Mouse (Mus musculus): ENCODE data around the gene Men1. TPM values are rescaled to one million over a fixed set of nuclear protein-coding genes. Genes with fewer than 3 reads are reported as not detected.
A peak's percentile ranks its signal among the peaks of the same experiment; 100 is the strongest.

Men1 gene
- polyA plus RNA-seq, 1 experiment from 2014 or later, result 24.1 TPM

DNA sequence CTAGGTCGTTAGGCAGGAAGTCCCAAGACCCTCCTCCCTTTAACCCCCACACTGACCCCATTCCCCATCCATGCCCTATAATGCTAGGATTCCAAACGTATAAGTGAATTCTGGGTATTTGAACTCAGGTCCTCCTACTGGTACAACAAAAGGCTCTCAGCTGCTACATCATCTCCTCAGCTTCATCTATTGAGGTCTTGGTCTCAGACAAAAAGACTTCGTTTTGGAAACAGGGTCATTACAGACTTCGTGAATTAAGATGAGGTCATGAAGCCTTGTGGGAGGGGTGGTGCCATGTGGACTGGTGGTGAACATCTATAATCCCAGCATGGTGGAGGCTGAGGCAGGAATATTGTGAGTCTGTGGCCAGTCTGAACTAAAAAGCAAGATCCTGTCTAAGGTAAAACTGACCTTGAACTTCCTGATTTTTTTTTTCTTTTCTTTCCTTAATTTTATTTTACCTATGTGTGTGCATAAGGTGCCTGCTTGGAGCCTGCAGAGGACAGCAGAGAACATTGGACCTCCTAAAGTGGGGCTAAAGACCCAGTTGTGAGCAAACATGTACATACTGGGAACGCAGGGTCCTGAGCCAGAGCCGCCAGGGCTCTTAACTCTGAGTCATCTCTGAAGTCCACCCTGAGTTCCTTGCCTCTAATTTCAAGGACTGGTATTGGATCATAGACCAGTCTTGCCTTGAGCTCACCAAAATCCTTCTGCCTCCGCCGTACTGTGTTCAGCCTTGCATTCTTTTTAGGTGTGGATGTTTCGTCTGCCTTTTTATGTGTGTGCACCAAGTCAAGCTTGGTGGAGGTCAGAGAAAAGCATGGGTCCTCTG, 801 bp upstream of the Men1 start:
- H3K4me1 ChIP-seq (ENCODE audit: control insufficient read depth in 2 of 2, insufficient read depth in 2 of 2, low read length in 2 of 2), result peaks cover 18 to 21% of the 10 kb centered on the region in 2 experiments
- no peaks in the 10 kb centered on the region for H3K9me3 ChIP-seq (ENCODE audit: control insufficient read depth, low read length)
- peaks cover 24% of the 10 kb centered on the region for H3K36me3 ChIP-seq (ENCODE audit: control insufficient read depth, insufficient read depth, low read length)
- H3K4me3 ChIP-seq (ENCODE audit: control insufficient read depth in 1 of 2, insufficient read depth in 1 of 2, low read depth in 1 of 2, low read length in 2 of 2), result peak overlapping the region; percentile 25 to 93
- WGBS, result 69% methylated on average over 9 of the region's 9 CpGs
- peak overlapping the region; percentile 79 to 92 for H3K27ac ChIP-seq (replicated peaks in 1 of 2; ENCODE audit: control insufficient read depth in 1 of 2, insufficient read depth in 1 of 2, low read depth in 2 of 2, low read length in 2 of 2)
- no peaks in the 10 kb centered on the region for H3K27me3 ChIP-seq (ENCODE audit: control insufficient read depth, insufficient read depth, low read length)
- 0 out of 2 replicates have a peak, but pooled peaks have one; percentile 1 for ATAC-seq (ENCODE audit: insufficient number of reproducible peaks, insufficient read depth, low FRiP score, low read depth)
- H3K4me2 ChIP-seq (ENCODE audit: low read length), result peak overlapping the region; percentile 94
- peak overlapping the region; percentile 59; the same call in 1 of the 2 replicates for H3K9ac ChIP-seq (ENCODE audit: low read length)

DNA sequence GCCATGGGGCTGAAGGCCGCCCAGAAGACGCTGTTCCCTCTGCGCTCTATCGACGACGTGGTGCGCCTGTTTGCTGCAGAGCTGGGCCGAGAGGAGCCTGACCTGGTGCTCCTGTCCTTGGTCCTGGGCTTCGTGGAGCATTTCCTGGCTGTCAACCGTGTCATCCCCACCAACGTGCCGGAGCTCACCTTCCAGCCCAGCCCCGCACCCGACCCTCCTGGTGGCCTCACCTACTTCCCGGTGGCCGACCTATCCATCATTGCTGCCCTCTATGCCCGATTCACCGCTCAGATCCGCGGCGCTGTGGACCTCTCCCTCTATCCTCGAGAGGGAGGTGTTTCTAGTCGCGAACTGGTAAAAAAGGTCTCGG, 664 bp downstream of the Men1 start:
- Histone ChIP-seq H3K27me3 (ENCODE audit: control insufficient read depth, insufficient read depth, low read length) (no peaks in the 10 kb centered on the region), H3K4me2 (ENCODE audit: low read length) (peak overlapping the region; percentile 94), H3K9ac (ENCODE audit: low read length) (peak overlapping the region; percentile 92), H3K36me3 (ENCODE audit: control insufficient read depth, insufficient read depth, low read length) (peaks cover 38% of the 10 kb centered on the region), H3K4me1 (ENCODE audit: control insufficient read depth in 2 of 2, insufficient read depth in 2 of 2, low read length in 2 of 2) (peaks cover 23 to 24% of the 10 kb centered on the region in 2 experiments), H3K27ac (replicated peaks in 1 of 2; ENCODE audit: control insufficient read depth in 1 of 2, insufficient read depth in 1 of 2, low read depth in 2 of 2, low read length in 2 of 2) (peak overlapping the region in 1 of 2 experiments; percentile 72; a peak in 2 of 4 replicates), H3K4me3 (ENCODE audit: control insufficient read depth in 1 of 2, insufficient read depth in 1 of 2, low read depth in 1 of 2, low read length in 2 of 2) (peak overlapping the region; percentile 67 to 93), H3K9me3 (ENCODE audit: control insufficient read depth, low read length) (no peaks in the 10 kb centered on the region)
- 1% methylated on average over 25 of the region's 25 CpGs for WGBS
- no peak for ATAC-seq (ENCODE audit: insufficient number of reproducible peaks, insufficient read depth, low FRiP score, low read depth)

GRCm38 (mm10) chr19:6336920-6337319, 2.1 kb downstream of the Men1 start:
- peaks cover 38% of the 10 kb centered on the region for H3K36me3 ChIP-seq (ENCODE audit: control insufficient read depth, insufficient read depth, low read length)
- H3K4me3 ChIP-seq (ENCODE audit: control insufficient read depth in 1 of 2, insufficient read depth in 1 of 2, low read depth in 1 of 2, low read length in 2 of 2), result peak overlapping the region in 1 of 2 experiments; percentile 93; a peak in 1 of 4 replicates
- no peak overlapping the region for H3K27ac ChIP-seq (replicated peaks in 1 of 2; ENCODE audit: control insufficient read depth in 1 of 2, insufficient read depth in 1 of 2, low read depth in 2 of 2, low read length in 2 of 2)
- peak overlapping the region; percentile 94 for H3K4me2 ChIP-seq (ENCODE audit: low read length)
- H3K4me1 ChIP-seq (ENCODE audit: control insufficient read depth in 2 of 2, insufficient read depth in 2 of 2, low read length in 2 of 2), result peaks cover 25% of the 10 kb centered on the region in 2 experiments
- no peak for ATAC-seq (ENCODE audit: insufficient number of reproducible peaks, insufficient read depth, low FRiP score, low read depth)
- no peaks in the 10 kb centered on the region for H3K9me3 ChIP-seq (ENCODE audit: control insufficient read depth, low read length)
- 92% methylated on average over 10 of the region's 10 CpGs for WGBS
- H3K27me3 ChIP-seq (ENCODE audit: control insufficient read depth, insufficient read depth, low read length), result no peaks in the 10 kb centered on the region
- peak overlapping the region; percentile 92 for H3K9ac ChIP-seq (ENCODE audit: low read length)

- Histone ChIP-seq H3K36me3 (ENCODE audit: control insufficient read depth, insufficient read depth, low read length) (peaks cover 42% of the 10 kb centered on the region), H3K4me2 (ENCODE audit: low read length) (no peak overlapping the region), H3K4me3 (ENCODE audit: control insufficient read depth in 1 of 2, insufficient read depth in 1 of 2, low read depth in 1 of 2, low read length in 2 of 2) (no peak overlapping the region), H3K4me1 (ENCODE audit: control insufficient read depth in 2 of 2, insufficient read depth in 2 of 2, low read length in 2 of 2) (peaks cover 23 to 24% of the 10 kb centered on the region in 2 experiments), H3K27me3 (ENCODE audit: control insufficient read depth, insufficient read depth, low read length) (no peaks in the 10 kb centered on the region), H3K9ac (ENCODE audit: low read length) (no peak overlapping the region), H3K27ac (replicated peaks in 1 of 2; ENCODE audit: control insufficient read depth in 1 of 2, insufficient read depth in 1 of 2, low read depth in 2 of 2, low read length in 2 of 2) (no peak overlapping the region), H3K9me3 (ENCODE audit: control insufficient read depth, low read length) (no peaks in the 10 kb centered on the region)
- no peak for ATAC-seq (ENCODE audit: insufficient number of reproducible peaks, insufficient read depth, low FRiP score, low read depth)
- 94% methylated on average over 7 of the region's 7 CpGs for WGBS
Observed at GRCm38 (mm10) chr19:6338171-6338570, 3.4 kb downstream of the Men1 start.

DNA sequence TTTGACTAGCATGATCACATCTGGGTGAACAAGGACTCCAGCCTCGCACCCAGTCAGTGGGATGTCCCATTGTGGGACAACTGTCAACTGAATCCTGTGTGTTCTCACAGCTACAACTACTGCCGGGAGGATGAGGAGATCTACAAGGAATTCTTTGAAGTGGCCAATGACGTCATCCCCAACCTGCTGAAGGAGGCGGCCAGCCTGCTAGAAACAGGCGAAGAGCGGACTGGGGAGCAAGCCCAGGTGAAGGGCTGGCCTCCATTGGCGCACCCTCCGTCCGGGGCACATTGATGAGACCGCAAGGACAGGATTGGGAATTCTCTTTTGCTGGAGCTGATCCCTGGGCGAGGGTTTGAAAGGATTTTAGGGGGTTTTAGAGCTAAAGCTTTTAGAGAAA, 3.9 kb downstream of the Men1 start:
- 79% methylated on average over 11 of the region's 11 CpGs for WGBS
- H3K4me3 ChIP-seq (ENCODE audit: control insufficient read depth in 1 of 2, insufficient read depth in 1 of 2, low read depth in 1 of 2, low read length in 2 of 2), result no peak overlapping the region
- no peak overlapping the region for H3K27ac ChIP-seq (replicated peaks in 1 of 2; ENCODE audit: control insufficient read depth in 1 of 2, insufficient read depth in 1 of 2, low read depth in 2 of 2, low read length in 2 of 2)
- peaks cover 23 to 24% of the 10 kb centered on the region in 2 experiments for H3K4me1 ChIP-seq (ENCODE audit: control insufficient read depth in 2 of 2, insufficient read depth in 2 of 2, low read length in 2 of 2)
- peaks cover 43% of the 10 kb centered on the region for H3K36me3 ChIP-seq (ENCODE audit: control insufficient read depth, insufficient read depth, low read length)
- H3K9ac ChIP-seq (ENCODE audit: low read length), result no peak overlapping the region
- H3K4me2 ChIP-seq (ENCODE audit: low read length), result no peak overlapping the region
- no peaks in the 10 kb centered on the region for H3K9me3 ChIP-seq (ENCODE audit: control insufficient read depth, low read length)
- no peaks in the 10 kb centered on the region for H3K27me3 ChIP-seq (ENCODE audit: control insufficient read depth, insufficient read depth, low read length)
- no peak for ATAC-seq (ENCODE audit: insufficient number of reproducible peaks, insufficient read depth, low FRiP score, low read depth)

DNA sequence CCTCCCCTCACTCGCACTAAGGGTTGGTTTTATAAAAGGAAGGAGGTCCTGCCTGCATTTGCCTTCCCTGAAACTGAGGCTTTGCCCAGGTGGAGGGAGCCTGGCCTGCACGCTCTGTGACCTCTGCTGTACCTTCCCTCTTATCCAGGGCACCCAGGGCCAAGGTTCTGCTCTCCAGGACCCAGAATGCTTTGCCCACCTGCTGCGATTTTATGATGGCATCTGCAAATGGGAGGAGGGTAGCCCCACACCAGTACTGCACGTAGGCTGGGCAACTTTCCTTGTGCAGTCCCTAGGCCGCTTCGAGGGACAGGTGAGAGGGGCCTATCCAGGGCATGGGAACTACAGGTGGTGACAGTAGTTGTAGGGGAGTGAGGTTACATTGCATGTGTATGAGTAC, 4.4 kb downstream of the Men1 start:
- WGBS, result 96% methylated on average over 6 of the region's 6 CpGs
- ATAC-seq (ENCODE audit: insufficient number of reproducible peaks, insufficient read depth, low FRiP score, low read depth), result no peak
- H3K27ac ChIP-seq (replicated peaks in 1 of 2; ENCODE audit: control insufficient read depth in 1 of 2, insufficient read depth in 1 of 2, low read depth in 2 of 2, low read length in 2 of 2), result no peak overlapping the region
- H3K4me3 ChIP-seq (ENCODE audit: control insufficient read depth in 1 of 2, insufficient read depth in 1 of 2, low read depth in 1 of 2, low read length in 2 of 2), result no peak overlapping the region
- H3K4me2 ChIP-seq (ENCODE audit: low read length), result no peak overlapping the region
- peaks cover 22 to 24% of the 10 kb centered on the region in 2 experiments for H3K4me1 ChIP-seq (ENCODE audit: control insufficient read depth in 2 of 2, insufficient read depth in 2 of 2, low read length in 2 of 2)
- no peaks in the 10 kb centered on the region for H3K9me3 ChIP-seq (ENCODE audit: control insufficient read depth, low read length)
- peaks cover 47% of the 10 kb centered on the region for H3K36me3 ChIP-seq (ENCODE audit: control insufficient read depth, insufficient read depth, low read length)
- no peak overlapping the region for H3K9ac ChIP-seq (ENCODE audit: low read length)
- no peaks in the 10 kb centered on the region for H3K27me3 ChIP-seq (ENCODE audit: control insufficient read depth, insufficient read depth, low read length)

DNA sequence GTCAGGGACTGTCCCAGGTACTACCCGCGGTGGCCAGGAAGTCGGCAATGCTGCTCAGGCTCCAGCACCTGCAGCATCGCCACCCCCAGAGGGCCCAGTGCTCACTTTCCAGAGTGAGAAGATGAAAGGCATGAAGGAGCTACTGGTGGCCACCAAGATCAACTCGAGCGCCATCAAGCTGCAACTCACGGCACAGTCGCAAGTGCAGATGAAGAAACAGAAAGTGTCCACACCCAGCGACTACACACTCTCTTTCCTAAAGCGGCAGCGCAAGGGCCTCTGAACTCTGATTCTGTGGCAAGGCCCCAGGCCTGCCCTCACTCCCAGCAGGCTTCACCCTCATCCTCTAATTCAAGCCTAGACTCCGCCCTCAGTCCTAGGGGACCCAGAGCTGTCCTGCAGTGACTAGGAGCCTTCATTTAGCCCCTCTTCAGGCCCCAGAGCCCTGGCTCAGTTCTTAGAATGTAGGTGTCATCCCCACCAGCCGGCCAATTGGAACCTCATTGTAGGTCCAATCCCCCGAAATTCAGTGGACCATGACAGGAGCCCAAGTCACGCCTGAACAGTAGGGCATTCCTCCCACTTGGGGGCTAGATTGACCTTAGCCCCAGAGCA, 5.2 kb downstream of the Men1 start:
- no peak overlapping the region for H3K4me3 ChIP-seq (ENCODE audit: control insufficient read depth in 1 of 2, insufficient read depth in 1 of 2, low read depth in 1 of 2, low read length in 2 of 2)
- peak overlapping the region; percentile 25 to 63; a peak in 3 of 4 replicates for H3K27ac ChIP-seq (replicated peaks in 1 of 2; ENCODE audit: control insufficient read depth in 1 of 2, insufficient read depth in 1 of 2, low read depth in 2 of 2, low read length in 2 of 2)
- H3K36me3 ChIP-seq (ENCODE audit: control insufficient read depth, insufficient read depth, low read length), result peaks cover 53% of the 10 kb centered on the region
- 64% methylated on average over 15 of the region's 15 CpGs for WGBS
- no peak for ATAC-seq (ENCODE audit: insufficient number of reproducible peaks, insufficient read depth, low FRiP score, low read depth)
- H3K27me3 ChIP-seq (ENCODE audit: control insufficient read depth, insufficient read depth, low read length), result no peaks in the 10 kb centered on the region
- H3K9ac ChIP-seq (ENCODE audit: low read length), result peak overlapping the region; percentile 84; the same call in 1 of the 2 replicates
- H3K4me1 ChIP-seq (ENCODE audit: control insufficient read depth in 2 of 2, insufficient read depth in 2 of 2, low read length in 2 of 2), result peaks cover 19 to 24% of the 10 kb centered on the region in 2 experiments
- H3K4me2 ChIP-seq (ENCODE audit: low read length), result peak overlapping the region; percentile 98
- H3K9me3 ChIP-seq (ENCODE audit: control insufficient read depth, low read length), result no peaks in the 10 kb centered on the region

Data from heart, embryonic 14.5 days (tissue).